Mouse (Mus musculus) CH12.LX (cell line): ENCODE measurements around the gene Dpp6. TPM values are rescaled to one million over a fixed set of nuclear protein-coding genes. Genes with fewer than 3 reads are reported as not detected.

Experiments
- DNase-seq: peaks from one replicate; pipeline ENCODE4 v3.0.0-alpha.2; 2013; ENCODE audit errors: extremely low read depth
- H3K27ac ChIP-seq: 2 replicates; pipeline ENCODE4 v1.5.1; 2012; ENCODE audit warnings: low read depth, mild to moderate bottlenecking, control low read depth, moderate library complexity; ENCODE audit not compliant: insufficient read depth
- H3K27me3 ChIP-seq: replicated peaks from 2 replicates; pipeline ENCODE3; 2012; ENCODE audit warnings: inconsistent platforms
- H3K36me3 ChIP-seq, 2 experiments: replicated peaks in 1 of 2; 2 replicates each; pipeline versions ENCODE3 to v1.6.1; 2012; ENCODE audit warnings: inconsistent platforms in 1 of 2, low read length in 1 of 2, mild to moderate bottlenecking in 1 of 2, mixed read lengths in 1 of 2, moderate library complexity in 1 of 2; ENCODE audit not compliant: control insufficient read depth in 1 of 2, insufficient read depth in 1 of 2
- H3K4me1 ChIP-seq, 2 experiments: 2 replicates each; pipeline ENCODE4 v1.6.1; 2012; ENCODE audit warnings: inconsistent platforms in 1 of 2, moderate library complexity in 1 of 2; ENCODE audit not compliant: insufficient read depth in 2 of 2, control insufficient read depth in 1 of 2
- H3K4me2 ChIP-seq: 2 replicates; pipeline ENCODE4 v1.6.1; 2012; ENCODE audit warnings: low read depth, mild to moderate bottlenecking, control low read depth; ENCODE audit not compliant: poor library complexity, insufficient read depth, severe bottlenecking
- H3K4me3 ChIP-seq, 3 experiments: fragments of 150-350 bp in 1 of 3; sonication (generic) in 1 of 3; replicated peaks in 1 of 3; 2 replicates each; pipeline versions ENCODE3 to v1.5.1; 2011 to 2012; ENCODE audit warnings: low read depth in 2 of 3, low read length in 2 of 3, mild to moderate bottlenecking in 2 of 3, moderate library complexity in 2 of 3, control low read depth in 1 of 3, improper control_type of control experiment in 1 of 3, inconsistent platforms in 1 of 3, mixed read lengths in 1 of 3; ENCODE audit not compliant: poor library complexity in 1 of 3
- H3K79me2 ChIP-seq: replicated peaks from 2 replicates; pipeline ENCODE4 v1.6.1; 2012; ENCODE audit warnings: mild to moderate bottlenecking, moderate library complexity; ENCODE audit not compliant: control insufficient read depth, poor library complexity, insufficient read depth, severe bottlenecking; ENCODE audit errors: extremely low read depth
- H3K9ac ChIP-seq: 2 replicates; pipeline ENCODE4 v1.6.1; 2012; ENCODE audit warnings: low read depth, mild to moderate bottlenecking, control low read depth, moderate library complexity; ENCODE audit not compliant: insufficient read depth
- H3K9me3 ChIP-seq: replicated peaks from 2 replicates; pipeline ENCODE3; 2012; ENCODE audit warnings: low read length, inconsistent platforms, mixed read lengths
- CHD2 ChIP-seq: IDR thresholded peaks from 2 replicates; pipeline ENCODE4 v1.6.1; 2011; ENCODE audit warnings: low read length, improper control_type of control experiment
- ETS1 ChIP-seq: conservative IDR thresholded peaks from 2 replicates; pipeline ENCODE4 v1.6.1; 2012; ENCODE audit warnings: low read depth, mild to moderate bottlenecking, inconsistent platforms, low read length, improper control_type of control experiment, moderate library complexity
- GABPA ChIP-seq: IDR thresholded peaks from 2 replicates; pipeline ENCODE4 v1.6.1; 2012; ENCODE audit warnings: low read depth, low read length, improper control_type of control experiment, inconsistent platforms; ENCODE audit not compliant: insufficient replicate concordance
- IRF4 ChIP-seq: IDR thresholded peaks from 2 replicates; pipeline ENCODE4 v1.6.1; 2014; ENCODE audit warnings: low read depth, mild to moderate bottlenecking, inconsistent platforms, low read length, improper control_type of control experiment
- MAZ ChIP-seq: IDR thresholded peaks from 2 replicates; pipeline ENCODE4 v1.6.1; 2012; ENCODE audit warnings: low read depth, mild to moderate bottlenecking, inconsistent platforms, low read length, improper control_type of control experiment, moderate library complexity
- MEF2A ChIP-seq: IDR thresholded peaks from 2 replicates; pipeline ENCODE4 v1.6.1; 2014; ENCODE audit warnings: low read depth, mild to moderate bottlenecking, inconsistent platforms, low read length, improper control_type of control experiment, borderline replicate concordance
- MXI1 ChIP-seq: IDR thresholded peaks from 2 replicates; pipeline ENCODE4 v1.6.1; 2011; ENCODE audit warnings: mild to moderate bottlenecking, low read depth, low read length, improper control_type of control experiment
- NELFE ChIP-seq: IDR thresholded peaks from 2 replicates; pipeline ENCODE4 v1.6.1; 2011; ENCODE audit warnings: low read depth, low read length, improper control_type of control experiment
- NRF1 ChIP-seq: IDR thresholded peaks from 2 replicates; pipeline ENCODE4 v1.6.1; 2014; ENCODE audit warnings: low read depth, mild to moderate bottlenecking, inconsistent platforms, low read length, improper control_type of control experiment, moderate library complexity
- POLR2AphosphoS2 ChIP-seq: IDR thresholded peaks from 2 replicates; pipeline ENCODE4 v1.6.1; 2011; ENCODE audit warnings: low read depth, low read length, improper control_type of control experiment
- RAD21 ChIP-seq: IDR thresholded peaks from 2 replicates; pipeline ENCODE4 v1.6.1; 2011; ENCODE audit warnings: low read depth, mild to moderate bottlenecking, low read length, improper control_type of control experiment, moderate library complexity
- RCOR1 ChIP-seq: conservative IDR thresholded peaks from 2 replicates; pipeline ENCODE4 v1.6.1; 2012; ENCODE audit warnings: low read depth, mild to moderate bottlenecking, inconsistent platforms, low read length, improper control_type of control experiment
- TBP ChIP-seq: conservative IDR thresholded peaks from 2 replicates; pipeline ENCODE4 v1.6.1; 2011; ENCODE audit warnings: low read depth, low read length, improper control_type of control experiment
- TCF12 ChIP-seq: IDR thresholded peaks from 2 replicates; pipeline ENCODE4 v1.6.1; 2014; ENCODE audit warnings: low read depth, mild to moderate bottlenecking, inconsistent platforms, low read length, improper control_type of control experiment
- UBTF ChIP-seq: IDR thresholded peaks from 2 replicates; pipeline ENCODE4 v1.6.1; 2012; ENCODE audit warnings: low read depth, mild to moderate bottlenecking, inconsistent platforms, low read length, improper control_type of control experiment, moderate library complexity
- USF1 ChIP-seq: IDR thresholded peaks from 2 replicates; pipeline ENCODE4 v1.6.1; 2014; ENCODE audit warnings: low read depth, mild to moderate bottlenecking, inconsistent platforms, low read length, improper control_type of control experiment
- USF2 ChIP-seq: conservative IDR thresholded peaks from 2 replicates; pipeline ENCODE4 v1.6.1; 2011; ENCODE audit warnings: low read depth, low read length, improper control_type of control experiment
- ZC3H11A ChIP-seq: IDR thresholded peaks from 2 replicates; pipeline ENCODE4 v1.6.1; 2012; ENCODE audit warnings: low read depth, mild to moderate bottlenecking, inconsistent platforms, low read length, improper control_type of control experiment
- ZKSCAN1 ChIP-seq: IDR thresholded peaks from 2 replicates; pipeline ENCODE4 v1.6.1; 2012; ENCODE audit warnings: low read depth, inconsistent platforms, low read length, improper control_type of control experiment, borderline replicate concordance
- ZNF384 ChIP-seq: IDR thresholded peaks from 2 replicates; pipeline ENCODE4 v1.6.1; 2012; ENCODE audit warnings: low read depth, low read length, improper control_type of control experiment, inconsistent platforms
- dilution Hi-C: fragments of 300-500 bp; cut with MboI; formaldehyde crosslinking; loops from 2 replicates; pipeline ENCODE4 v1.14.3; 2020; ENCODE audit warnings: low sequenced_read_pairs; ENCODE audit not compliant: extremely low pct_unique_long_range_greater_than_20kb, extremely low pct_ligation_motif_present
- in situ Hi-C: fragments of 300-500 bp; cut with MboI; formaldehyde crosslinking; loops from 3 replicates; pipeline ENCODE4 v1.14.3; 2019; ENCODE audit warnings: low sequenced_read_pairs, low pct_ligation_motif_present, low pct_unique_long_range_greater_than_20kb, mixed read lengths
- polyA plus RNA-seq: library from polyadenylated mRNA; unstranded; fragments of >175 nt; gene quantifications from 2 replicates; pipeline ENCODE4 v1.2.1, GENCODE M21; 2012; ENCODE audit warnings: low read depth; ENCODE audit not compliant: insufficient read length
- total RNA-seq, 2 experiments: library from RNA; depleted of rRNA; stranded (reverse); fragments of 300-350 nt in 1 of 2; fragments of >200 nt in 1 of 2; gene quantifications; 2 replicates each; pipeline ENCODE4 v1.2.3; 2012 to 2014

The Dpp6 gene
- total and polyA plus RNA-seq, 3 experiments: not detected

DNA sequence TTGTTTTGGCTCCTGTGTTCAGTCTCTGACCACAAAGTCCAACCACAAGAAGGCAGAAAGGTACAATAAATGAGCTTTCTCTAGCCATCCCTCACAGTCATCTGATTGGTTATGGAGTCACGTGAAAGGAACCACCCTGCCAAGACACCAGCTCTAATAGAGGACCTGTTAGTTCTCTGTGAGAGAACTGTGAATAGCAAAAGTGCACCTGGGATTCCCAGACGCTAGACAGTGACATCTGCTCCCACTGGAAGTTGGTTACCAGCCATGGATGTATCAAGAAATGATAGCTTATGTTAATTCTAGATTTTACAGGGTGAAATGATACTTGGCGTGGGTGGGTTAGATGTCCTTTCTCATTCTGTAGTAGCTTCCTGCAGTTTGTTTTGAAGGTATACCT, 338.7 kb downstream of the Dpp6 start:
- H3K9ac ChIP-seq: no peak overlapping the region
- H3K79me2 ChIP-seq: no peaks in the 10 kb centered on the region
- dilution Hi-C loops: no loop called here
- no peaks in the 10 kb centered on the region for H3K27me3 ChIP-seq
- H3K27ac ChIP-seq: no peak overlapping the region
- in situ Hi-C loops: no loop called here
- TF ChIP-seq NELFE: no peak
- no peak for TF ChIP-seq UBTF
- TF ChIP-seq IRF4: no peak
- TF ChIP-seq MXI1: no peak
- no peak for TF ChIP-seq ZC3H11A
- no peak for TF ChIP-seq USF1
- no peak for TF ChIP-seq TCF12
- no peak for TF ChIP-seq TBP
- TF ChIP-seq ZKSCAN1: no peak
- TF ChIP-seq CHD2: no peak
- TF ChIP-seq NRF1: no peak
- TF ChIP-seq POLR2AphosphoS2: no peak
- TF ChIP-seq ZNF384: no peak
- DNase-seq: no peak
- H3K4me1 ChIP-seq: no peaks in the 10 kb centered on the region
- no peak overlapping the region for H3K4me2 ChIP-seq
- peaks cover 48% of the 10 kb centered on the region for H3K9me3 ChIP-seq
- no peaks in the 10 kb centered on the region for H3K36me3 ChIP-seq
- H3K4me3 ChIP-seq: no peak overlapping the region

DNA sequence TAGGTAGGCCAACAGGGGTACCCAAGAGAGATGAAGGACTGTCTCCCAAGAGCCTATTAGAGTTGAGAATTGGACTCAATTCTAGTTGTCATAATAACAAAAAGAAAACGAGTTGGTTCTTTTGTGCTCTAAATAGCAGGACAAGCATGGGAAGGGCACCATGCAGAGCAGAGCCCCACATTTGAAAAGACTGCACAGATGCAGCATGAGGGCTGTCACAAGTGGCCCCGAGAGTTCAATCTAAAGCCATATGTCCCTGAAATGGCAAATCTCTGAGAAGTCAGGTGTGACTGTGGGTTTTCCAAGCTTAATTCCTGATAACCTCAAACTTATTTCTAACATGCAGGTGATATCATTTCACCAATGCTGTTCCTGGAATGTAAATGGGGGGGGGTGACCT, 339.4 kb downstream of the Dpp6 start:
- DNase-seq: no peak
- Histone ChIP-seq H3K36me3 (no peaks in the 10 kb centered on the region), H3K4me1 (no peaks in the 10 kb centered on the region), H3K9me3 (peaks cover 51% of the 10 kb centered on the region), H3K9ac (no peak overlapping the region), H3K79me2 (no peaks in the 10 kb centered on the region), H3K27me3 (no peaks in the 10 kb centered on the region), H3K4me3 (no peak overlapping the region), H3K27ac (no peak overlapping the region), H3K4me2 (no peak overlapping the region)
- TF ChIP-seq MAZ (no peak), RCOR1 (no peak), ZKSCAN1 (no peak), USF2 (no peak), POLR2AphosphoS2 (no peak), NELFE (no peak), RAD21 (no peak), NRF1 (no peak), ETS1 (no peak), MEF2A (no peak), GABPA (no peak)
- in situ Hi-C loops: no loop called here
- dilution Hi-C loops: no loop called here
